In genomic region chr7:126481699-126482098, GRCm38 (mm10) we compare ENCODE assay signal across 1 mouse cellular context.
TF ChIP-seq lines count a peak whose summit lies in the region.

No protein-coding gene starts in this region.

TF ChIP-seq in CH12.LX, 34 proteins besides CTCF, POLR2A, EP300 and RAD21 (continued from another document):
- TF ChIP-seq USF2 (conservative IDR thresholded peaks at IDR 0.05; ENCODE audit: low read depth, low read length) = no peak
- TF ChIP-seq JUND (conservative IDR thresholded peaks at IDR 0.05; ENCODE audit: low read depth, low read length) = peak; percentile 40; the same call in 1 of the 2 replicates
- no peak for TF ChIP-seq TCF12 (IDR thresholded peaks at IDR 0.05; ENCODE audit: low read depth, low read length)
- TF ChIP-seq ZMIZ1 (IDR thresholded peaks at IDR 0.05; ENCODE audit: low read depth, low read length) = no peak
- no peak for TF ChIP-seq PAX5 (IDR thresholded peaks at IDR 0.05; ENCODE audit: low read length)
- TF ChIP-seq CHD2 (IDR thresholded peaks at IDR 0.05; ENCODE audit: low read length) = no peak
- TF ChIP-seq ELF1 (IDR thresholded peaks at IDR 0.05; ENCODE audit: low read depth, low read length) = no peak
- TF ChIP-seq POLR2AphosphoS2 (IDR thresholded peaks at IDR 0.05; ENCODE audit: low read depth, low read length) = no peak
- no peak for TF ChIP-seq MAX (IDR thresholded peaks at IDR 0.05; ENCODE audit: low read length)
- no peak for TF ChIP-seq JUN (IDR thresholded peaks at IDR 0.05; ENCODE audit: insufficient read depth, low read depth, low read length)
- no peak for TF ChIP-seq MXI1 (IDR thresholded peaks at IDR 0.05; ENCODE audit: low read depth, low read length)
- TF ChIP-seq UBTF (IDR thresholded peaks at IDR 0.05; ENCODE audit: low read depth, low read length) = no peak
- TF ChIP-seq HCFC1 (IDR thresholded peaks at IDR 0.05; ENCODE audit: low read depth, low read length) = no peak; the same call in 1 of the 2 replicates
- no peak for TF ChIP-seq MAZ (IDR thresholded peaks at IDR 0.05; ENCODE audit: low read depth, low read length)
- no peak for TF ChIP-seq SIN3A (IDR thresholded peaks at IDR 0.05; ENCODE audit: low read length)
- TF ChIP-seq IRF4 (IDR thresholded peaks at IDR 0.05; ENCODE audit: low read depth, low read length) = peak; percentile 38; the same call in 1 of the 2 replicates
- TF ChIP-seq SMC3 (IDR thresholded peaks at IDR 0.05; ENCODE audit: low read depth, low read length) = peak; percentile 81
- TF ChIP-seq TBP (conservative IDR thresholded peaks at IDR 0.05; ENCODE audit: low read depth, low read length) = no peak
- no peak for TF ChIP-seq MAFK (IDR thresholded peaks at IDR 0.05; ENCODE audit: insufficient replicate concordance, low read length)
TF ChIP-seq in CH12.LX: peak in this region for 5.
